Mouse (Mus musculus) yolk sac, embryonic 10.5 days (tissue): ENCODE results near the gene March9.
A peak's percentile ranks its signal among the peaks of the same experiment; 100 is the strongest.

ENCODE experiments used
- DNase-seq: peaks from one replicate; pipeline ENCODE4 v3.0.0-alpha.2; 2017; ENCODE audit warnings: low spot score

The March9 gene

DNA sequence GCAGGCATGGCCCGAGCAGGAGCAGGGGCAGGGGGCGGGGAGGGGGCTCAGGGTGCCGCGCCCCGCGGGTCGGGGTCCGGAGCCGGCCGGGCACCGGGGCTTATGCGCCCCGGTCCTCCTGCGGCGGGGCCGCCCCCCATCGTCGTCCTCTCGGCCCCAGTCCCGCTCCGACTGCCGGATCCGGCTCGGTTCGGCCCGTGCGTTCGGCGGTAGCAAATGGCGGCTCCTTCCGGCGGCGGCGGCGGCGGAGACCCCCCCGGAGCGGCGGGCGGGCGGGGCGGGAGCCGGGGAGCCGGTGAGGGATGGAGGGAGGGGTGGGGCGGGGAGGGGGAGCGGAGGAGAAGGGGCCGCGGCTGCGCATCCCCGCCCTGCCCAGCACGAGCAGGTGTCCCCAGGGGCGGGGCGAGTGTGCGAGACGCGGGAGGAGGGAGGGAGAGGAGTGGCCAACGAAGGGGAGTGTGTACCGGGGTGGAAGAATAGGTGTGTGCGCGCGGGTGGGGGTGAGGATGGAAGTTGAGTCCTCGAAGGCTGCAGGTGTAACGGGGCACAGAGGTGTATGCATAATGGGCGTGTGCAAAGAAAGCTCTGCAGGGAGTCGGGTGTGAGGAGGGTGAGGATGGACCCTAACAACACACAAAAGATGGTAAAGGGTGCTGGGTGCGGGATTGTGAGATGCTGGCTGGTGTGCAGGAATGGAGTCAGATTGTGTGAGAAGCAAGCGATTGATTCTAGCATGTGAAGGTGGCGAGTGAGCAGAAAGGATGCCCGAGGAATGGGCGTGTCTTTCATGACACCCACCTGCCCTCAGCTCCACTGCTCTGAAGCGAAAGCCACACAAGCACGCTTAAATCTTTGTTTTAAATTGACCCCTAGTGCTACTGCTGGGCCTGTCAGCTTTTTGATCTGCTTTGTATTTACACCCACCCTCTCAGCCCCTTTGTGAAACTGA is at the start of gene March9:
Gene March9, minus strand, starts transcription at position 217 of the 949 bp plus-strand sequence.
- peak; percentile 85 for DNase-seq

DNA sequence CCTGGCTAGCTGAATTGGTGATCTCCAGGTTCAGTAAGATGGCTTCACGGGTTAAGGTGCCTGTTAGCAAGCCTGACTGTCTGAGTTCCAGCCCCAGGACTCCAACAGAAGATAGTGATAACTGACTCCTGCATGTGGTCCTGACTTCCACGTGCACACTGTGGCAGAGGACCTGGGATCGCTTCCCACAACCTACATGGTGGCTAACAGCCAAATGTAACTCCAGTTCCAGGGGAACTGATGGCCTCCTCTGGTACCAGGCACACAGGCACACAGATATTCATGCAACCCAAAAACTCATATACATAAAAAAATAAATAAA is 48.2 kb upstream of the March9 start:
- no peak for DNase-seq

DNA sequence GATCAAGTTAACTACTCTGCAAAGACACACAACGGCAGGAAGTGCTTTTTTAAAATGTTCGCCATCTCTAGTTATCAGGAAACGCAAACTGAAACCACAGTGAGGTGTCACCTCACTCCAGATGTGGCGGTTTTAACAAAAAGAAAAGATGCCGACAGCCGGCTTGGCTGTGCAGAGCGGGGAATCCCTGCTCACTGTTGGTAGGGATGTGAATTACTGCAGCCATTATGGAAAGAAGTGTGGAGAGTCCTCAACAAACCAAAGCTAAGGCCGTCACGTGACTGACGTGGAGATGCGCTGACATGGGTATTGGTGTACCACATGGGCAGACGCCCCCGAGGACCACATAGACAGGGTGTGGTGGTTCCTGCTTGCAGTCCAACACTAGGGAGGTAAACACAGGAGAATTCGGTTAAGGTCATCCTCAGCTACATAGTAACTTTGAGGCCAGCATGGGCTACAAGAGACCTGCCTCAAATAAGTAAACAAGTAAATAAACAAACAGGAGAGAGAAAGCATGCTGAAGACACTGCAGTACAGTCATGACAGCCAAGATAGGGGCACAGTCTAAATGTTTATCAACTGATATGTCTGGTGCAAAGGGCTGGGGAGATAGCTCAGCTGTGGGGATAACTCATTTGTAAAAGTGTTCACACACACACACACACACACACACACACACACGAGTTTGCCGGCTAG is 47.7 kb upstream of the March9 start:
- DNase-seq, result no peak

DNA sequence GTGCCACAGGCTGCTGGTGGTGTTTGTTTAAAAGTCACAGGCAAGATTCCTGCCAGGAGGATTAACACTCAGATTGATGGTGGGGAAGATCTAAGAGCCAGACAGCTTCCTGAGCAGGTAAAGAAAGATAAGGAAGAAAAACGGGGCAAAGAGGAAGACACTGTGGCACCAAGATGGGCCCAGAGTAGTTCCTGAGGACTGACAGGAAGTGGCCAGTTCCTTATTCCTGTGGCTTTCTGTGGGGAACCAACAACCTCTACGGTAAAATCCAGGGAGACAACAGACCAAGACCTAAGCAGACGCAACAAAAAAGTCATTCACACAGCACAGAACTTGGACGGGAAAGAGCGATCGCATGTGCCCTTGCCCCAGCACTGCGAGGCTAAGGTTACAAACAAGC is 43.6 kb upstream of the March9 start:
- no peak for DNase-seq

DNA sequence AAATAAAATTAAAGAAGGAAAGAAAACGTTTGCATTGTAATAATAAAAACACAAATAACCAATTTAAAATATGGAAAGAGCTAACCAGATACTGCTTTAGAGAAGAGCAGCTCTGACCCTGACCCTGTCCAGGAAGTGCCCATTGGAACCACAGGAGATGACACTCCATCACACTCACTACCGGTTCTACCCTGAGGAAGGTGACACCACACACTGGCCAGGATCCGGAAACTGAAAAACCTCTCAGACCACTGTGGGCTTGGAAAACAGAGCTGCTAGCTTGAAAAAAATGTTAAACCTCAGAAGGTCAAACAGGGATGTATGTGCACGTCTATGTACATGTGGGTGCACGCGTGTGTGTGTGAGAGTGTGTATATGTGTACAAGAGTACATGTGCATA is 41.2 kb upstream of the March9 start:
- DNase-seq, result no peak

DNA sequence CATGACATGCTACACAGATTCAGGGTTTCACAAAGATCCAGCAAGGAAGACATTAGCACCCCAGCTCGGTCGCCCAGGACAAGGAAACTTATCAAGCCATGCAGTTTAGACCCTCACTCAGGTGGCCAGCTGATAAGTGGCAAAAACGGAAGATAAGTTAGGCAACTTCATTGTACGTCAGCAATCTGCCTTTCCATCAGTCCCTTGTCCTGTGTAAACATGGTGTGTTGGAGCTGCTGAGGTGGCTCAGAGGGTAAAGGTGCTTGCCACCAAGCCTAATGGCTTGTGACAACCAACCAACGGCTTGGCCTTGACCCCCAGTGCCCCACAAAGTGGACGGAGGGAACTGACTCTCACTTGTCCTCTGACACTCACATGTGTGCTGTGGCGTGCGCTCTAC is 40.4 kb upstream of the March9 start:
- peak; percentile 61 for DNase-seq

DNA sequence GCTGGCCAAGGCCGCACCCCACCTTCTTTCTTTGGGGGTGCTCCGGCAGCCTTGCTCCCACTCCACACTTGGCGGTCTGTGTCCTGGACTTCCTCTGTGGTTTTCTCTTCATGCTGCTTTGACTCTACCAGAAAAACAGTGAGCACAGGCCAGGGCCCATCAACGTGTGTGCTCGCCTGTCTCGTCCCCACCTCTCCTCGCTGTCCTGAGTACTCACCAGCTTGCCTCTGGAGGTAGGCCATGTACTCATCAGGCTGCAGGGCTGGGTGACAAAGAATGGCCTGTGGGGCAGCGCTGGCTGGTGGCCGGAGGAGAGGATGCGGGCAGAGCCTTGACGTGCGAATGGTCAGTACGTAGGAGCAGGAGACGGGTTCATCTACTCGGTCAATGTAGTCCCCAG is 39.9 kb upstream of the March9 start:
- no peak for DNase-seq

DNA sequence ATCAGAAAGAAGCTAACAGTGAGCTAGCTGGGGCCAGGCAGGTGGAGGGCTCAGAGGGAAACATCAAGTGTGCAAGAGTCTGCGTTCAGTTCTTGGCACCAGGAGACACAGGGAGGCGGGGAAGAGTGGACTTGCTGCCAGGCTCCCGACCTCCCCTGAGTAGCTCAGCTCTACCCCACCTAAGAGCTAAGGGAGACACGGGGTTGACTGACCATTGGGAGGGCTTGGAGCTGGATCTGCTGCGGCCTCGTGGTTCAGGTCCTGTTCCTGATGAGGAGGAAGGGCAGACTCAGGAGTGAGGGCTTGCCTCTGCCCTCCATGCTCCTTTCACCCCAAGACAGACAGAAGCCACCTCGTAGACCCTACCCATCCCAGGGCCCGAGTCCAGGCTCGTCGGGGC is 39.2 kb upstream of the March9 start:
- DNase-seq, result no peak

DNA sequence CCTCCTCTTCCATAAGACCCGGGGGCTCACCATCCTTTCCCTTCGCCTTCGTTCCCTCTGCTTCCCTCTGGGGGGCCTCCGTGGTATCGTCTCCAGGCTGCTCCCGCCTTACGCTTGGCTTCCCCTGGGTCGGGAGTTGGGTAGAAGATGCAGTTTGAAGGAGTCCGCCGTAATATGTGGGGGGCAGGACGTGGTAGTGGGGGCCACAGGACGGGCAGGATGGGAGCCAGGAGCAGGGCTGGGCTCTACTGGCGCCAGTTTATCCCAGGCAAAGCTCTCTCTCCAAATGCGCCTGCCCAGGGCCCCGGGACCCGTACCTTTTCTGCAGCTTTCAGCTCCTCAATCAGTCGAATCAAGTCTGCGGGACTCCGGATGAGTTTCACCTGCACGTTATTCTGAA is 38.5 kb upstream of the March9 start:
- no peak for DNase-seq

DNA sequence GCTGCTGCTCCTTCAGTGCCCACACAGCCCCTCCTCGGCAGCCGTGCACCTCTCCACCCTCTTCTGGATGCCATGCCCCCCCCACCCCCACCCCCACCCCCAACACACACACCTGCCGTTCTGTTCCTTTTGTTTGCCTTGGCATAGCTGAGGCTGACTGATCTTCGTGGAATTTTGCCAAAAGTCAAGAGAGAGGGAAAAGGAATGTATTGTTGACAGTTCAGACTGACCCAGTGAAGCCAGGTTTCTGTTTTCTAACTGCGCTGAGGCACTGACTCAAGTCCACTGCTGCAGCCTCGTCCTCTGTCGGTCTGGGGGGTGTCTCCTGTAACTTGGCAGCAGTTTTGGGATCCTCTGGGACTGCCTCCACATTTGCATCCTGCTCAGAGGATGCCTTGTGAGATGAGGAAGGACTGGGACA is 34.4 kb upstream of the March9 start:
- DNase-seq, result peak; percentile 30

DNA sequence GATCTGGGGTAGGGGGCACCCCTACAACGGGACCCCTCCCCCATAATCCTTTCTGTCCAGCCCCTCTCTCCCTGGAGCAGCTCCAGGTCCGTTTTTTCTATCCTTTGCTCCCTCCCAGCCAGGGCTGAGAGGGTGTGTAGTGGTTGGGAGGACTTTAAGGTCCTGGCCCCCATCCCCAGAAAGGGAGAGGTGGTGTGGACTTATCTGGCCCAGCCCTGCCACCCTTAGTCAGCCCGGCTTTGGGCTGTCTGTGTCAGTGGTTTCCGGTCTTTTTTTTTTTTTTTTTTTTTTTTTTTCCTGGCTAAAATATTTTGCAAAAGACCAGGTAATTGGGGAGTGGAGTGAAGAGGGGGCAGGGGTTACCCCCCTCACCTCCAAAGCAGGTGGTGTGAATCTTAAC is 32.8 kb upstream of the March9 start:
- DNase-seq, result no peak

DNA sequence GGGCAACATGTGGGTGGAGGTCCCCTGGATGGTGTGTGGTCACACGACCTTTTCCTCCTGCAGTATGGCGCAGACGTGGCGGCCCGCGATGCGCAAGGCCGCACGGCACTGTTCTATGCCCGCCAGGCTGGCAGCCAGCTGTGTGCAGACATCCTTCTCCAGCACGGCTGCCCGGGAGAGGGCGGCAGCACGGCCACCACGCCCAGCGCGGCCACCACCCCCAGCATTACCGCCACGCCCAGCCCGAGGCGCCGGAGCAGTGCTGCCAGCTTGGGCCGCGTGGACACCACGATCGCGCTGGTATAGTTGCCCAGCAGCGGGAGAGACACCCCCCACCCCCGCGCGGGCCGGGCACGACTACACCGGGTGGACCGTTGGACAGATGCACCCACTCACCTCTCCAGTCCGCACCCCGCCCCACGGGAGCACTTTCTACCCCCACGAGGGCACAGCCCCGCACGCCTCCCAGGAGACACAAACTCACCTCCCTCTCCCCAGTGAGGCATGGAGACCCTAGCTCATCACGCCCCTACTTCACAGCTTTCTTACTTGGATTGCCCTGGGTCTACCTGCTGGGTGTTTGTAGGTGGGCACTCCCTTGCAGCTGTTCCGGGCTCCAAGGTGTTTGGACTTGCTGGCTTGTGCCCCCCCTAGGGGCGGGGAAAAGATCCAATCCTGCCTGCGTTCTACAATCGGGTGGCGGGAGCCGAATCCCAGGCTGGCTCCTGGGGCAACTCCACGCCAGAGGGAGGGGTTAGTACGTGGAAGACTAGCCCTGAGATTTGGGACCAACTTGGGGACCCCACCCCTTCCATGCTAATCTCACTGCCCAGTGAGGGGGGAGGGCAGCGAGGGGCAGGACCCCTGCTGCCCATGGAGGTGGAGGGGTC is 31.8 kb upstream of the March9 start:
- no peak for DNase-seq

DNA sequence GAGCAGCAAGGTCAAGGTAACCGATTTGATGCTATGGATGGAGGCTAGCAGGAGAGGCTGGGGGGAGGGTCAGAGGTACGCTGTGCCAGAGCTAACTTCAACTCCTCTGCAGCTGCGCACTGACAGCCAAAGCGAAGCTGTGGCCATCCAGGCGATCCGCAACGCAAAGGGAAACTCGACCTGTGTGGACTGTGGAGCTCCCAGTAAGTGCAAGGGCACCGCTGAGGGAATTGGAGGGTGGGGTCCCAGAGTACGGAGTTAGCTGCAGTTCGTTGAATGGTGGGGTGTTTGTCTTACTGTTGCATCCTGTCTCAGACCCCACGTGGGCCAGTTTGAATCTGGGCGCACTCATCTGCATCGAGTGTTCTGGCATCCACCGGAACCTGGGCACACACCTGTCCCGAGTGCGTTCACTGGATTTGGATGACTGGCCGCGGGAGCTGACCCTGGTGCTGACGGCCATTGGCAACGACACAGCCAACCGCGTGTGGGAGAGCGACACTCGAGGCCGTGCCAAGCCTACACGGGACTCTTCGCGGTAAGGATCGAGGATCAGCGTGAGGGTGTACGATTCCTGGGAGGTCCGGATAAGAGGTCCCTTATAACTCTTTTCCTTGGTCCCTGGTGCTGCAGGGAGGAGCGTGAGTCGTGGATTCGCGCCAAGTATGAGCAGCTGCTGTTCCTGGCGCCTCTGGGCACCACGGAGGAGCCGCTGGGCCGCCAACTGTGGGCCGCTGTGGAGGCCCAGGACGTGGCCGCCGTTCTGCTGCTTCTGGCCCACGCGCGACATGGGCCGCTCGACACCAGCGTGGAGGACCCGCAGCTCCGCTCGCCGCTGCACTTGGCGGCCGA is 30.8 kb upstream of the March9 start:
- no peak for DNase-seq

DNA sequence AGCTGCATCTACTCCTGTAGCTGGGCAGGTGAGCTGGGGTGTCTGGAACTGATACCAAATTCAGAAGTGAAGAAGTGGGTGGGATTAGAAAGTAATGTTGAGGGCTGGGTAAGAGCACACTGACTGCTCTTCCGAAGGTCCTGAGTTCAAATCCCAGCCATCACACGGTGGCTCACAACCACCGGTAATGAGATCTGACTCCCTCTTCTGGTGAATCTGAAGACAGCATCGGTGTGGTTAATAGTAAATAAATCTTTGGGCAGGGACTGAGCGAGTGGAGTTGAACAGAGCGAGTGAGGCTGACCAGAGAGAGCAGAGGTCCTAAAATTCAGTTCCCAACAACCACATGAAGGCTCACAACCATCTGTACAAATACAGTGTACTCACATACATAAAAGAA is 25.6 kb upstream of the March9 start:
- DNase-seq, result no peak

DNA sequence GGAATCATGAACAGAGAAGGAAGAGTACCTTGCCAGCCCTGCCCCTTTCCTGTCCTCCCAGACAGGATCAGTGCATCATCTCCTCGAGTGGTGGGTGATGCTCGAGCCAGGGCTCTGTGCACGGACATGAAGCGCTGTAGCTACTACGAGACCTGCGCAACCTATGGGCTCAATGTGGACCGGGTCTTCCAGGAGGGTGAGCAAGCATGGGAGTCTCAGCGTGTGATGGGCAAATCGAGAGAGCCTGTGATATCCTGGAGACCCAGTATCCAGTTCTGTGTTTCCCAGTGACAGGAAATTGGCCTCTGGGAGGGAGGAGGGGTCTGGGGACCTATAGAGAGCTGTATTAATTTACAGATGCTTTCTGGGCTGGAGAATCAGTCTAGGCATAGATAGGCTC is 25.1 kb upstream of the March9 start:
- no peak for DNase-seq

DNA sequence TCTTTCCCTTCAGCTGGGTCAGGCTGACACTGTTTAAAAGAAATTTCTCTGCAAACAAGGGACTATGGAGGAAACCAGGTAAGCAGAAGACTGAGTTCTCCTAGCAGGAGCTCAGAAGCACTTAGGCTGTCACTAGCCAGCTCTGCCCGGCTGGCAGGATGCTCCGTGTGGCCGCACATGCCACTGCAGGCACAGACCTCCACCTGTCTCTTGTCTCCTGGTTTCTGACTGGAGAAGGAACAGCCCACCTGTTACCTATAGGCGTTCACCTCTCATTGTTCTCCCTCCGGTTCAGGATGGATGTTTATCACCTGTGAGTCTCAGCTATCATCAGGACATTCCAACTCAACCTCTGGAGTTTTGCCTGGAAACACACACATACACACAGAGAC is 23.9 kb upstream of the March9 start:
- no peak for DNase-seq

DNA sequence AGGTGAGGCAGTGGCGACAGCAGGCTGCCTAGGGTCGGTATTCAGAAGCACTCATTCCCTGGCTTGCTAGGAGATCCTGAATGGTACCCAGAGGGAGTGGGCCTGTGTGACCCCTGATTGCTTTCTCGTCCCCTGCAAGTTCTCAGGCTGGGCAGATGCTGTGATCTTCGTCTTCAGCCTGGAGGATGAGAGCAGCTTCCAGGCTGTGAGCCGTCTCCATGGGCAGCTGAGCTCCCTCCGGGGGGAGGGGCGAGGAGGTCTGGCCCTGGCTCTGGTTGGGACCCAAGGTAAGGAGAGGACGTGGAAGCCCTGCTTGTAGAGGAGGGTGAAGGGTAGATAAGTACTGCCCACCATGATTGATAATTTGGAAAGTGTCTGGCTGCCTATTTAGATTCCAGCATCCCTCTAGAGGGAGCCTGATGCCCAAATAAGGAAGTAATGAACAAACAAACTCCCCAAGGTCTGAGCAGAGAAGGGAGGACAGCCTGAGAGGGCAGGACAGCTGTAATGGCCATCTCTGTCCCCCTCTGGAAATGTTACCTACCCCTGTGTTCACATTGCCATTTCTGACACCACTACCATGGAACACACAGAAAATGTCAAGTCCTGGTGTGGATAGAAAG is 23.4 kb upstream of the March9 start:
- DNase-seq, result no peak

DNA sequence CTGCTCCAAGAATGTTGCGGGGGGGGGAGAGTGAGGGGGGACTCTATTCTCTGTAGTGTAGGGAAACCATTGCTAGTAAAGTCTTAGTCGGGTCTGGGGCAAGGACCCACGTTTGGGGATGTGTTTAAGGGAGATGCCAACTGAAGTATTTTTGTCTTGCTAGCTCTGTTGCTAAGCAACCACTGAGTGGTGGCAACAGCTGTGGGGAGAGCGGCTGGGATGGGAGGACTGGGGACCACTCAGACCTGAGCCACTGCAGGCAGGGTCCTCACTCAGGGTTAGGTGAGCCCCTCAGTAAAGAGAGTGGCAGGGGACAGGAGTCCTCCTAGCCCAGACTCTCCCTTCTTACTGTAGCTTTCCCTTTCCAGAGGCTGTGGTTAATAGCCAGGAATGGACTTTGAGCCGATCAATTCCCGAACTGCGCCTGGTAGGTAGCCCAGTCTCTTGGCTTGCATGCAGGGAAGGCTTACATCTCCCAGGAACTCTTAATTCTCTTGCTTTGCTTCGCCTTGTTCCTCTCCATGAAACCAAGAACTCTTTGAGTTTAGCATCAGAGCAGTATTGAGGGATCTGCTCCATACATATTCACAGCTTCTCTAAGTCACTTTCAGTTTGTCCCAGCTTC is 22.1 kb upstream of the March9 start:
- DNase-seq, result no peak

DNA sequence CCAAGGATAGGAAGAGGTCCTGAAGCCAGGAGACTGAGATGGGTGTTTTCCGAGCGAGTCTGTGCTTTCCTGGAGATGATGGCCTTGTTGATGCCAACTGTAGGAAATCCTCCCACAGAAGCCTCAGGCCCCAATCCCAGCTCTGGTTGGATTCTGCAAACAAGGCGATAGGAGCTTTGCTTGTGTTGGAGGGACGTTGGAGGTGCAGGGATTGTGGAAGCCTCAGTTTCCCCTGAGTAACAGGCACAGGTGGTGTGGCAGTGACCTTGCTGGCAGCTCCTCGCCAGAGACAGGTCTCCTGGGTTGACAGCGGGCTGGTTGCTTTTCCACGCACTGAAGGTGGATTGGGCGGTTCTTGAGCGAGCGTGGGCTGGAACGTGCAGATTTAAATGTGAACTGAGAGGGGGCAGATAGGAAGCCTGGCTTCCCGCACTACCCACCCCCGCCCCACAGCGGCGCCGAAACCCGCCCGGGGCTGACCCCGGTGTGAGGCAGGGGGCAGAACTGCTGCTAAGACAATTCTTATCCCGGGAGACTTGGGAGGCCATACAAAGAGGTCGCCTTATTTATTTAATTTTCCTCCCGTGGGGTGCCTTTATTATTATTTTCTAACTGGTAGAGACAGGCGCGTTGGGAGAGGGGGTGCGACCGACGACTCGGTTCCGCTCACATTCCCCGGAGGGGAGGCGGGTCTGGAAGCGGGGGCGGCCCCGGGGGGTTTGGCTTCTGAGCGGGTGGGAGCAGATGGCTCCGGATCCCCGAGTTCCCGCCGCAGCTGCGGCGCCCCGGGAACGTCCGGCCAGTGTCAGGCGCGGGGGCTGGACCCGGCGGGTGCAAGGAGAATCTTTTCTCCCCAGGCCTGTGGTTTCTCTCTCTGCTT is 21.2 kb upstream of the March9 start:
- DNase-seq, result no peak
